Mouse (Mus musculus): ENCODE data around the gene Pip5k1b. TPM values are rescaled to one million over a fixed set of nuclear protein-coding genes. Genes with fewer than 3 reads are reported as not detected.
"Not testable (repeated sequence)": the region's sequence is repeated elsewhere in the genome, so short reads cannot be mapped to it uniquely, and the experiment has no call there.

Gene Pip5k1b
- polyA plus RNA-seq, 2 experiments: 0.83 to 1.4 TPM

DNA sequence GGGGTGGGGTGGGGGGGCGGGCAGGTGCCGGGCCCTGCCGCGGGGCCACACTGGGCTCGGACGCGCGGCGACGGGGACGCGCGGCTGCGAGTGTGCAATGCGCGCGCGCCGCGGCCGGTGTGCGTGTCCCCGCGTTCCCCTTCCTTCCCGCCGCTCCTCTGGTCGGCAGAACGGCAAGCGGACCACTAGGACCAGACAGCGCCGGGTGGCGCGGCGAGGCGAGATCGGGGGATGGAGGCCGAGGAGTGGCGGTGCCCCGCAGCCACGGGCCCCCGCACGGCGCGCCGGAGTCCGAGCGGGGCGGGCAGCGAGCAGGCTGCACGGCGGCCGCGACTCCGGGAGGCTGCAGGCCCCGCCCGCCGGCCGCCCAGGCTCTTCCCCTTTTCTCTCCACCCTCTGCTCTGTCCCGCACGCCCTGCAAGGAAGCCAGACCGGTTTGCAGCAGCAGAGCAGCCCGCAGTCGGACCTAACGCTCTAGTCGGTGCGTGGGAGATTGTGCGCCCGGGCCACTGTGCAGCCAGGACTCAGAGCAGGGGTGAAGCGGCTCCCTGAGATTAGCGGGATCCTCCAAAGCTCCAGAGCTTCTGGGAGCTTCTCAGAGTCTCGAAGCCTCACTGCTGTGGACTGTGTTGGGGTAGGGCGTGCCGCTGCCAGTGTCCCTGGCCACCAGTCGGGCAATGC is 372 bp upstream of the Pip5k1b start:
- Histone ChIP-seq H3K27me3 (ENCODE audit: control insufficient read depth, insufficient read depth, low read length) (peaks cover 23% of the 10 kb centered on the region; the same call in 1 of the 2 replicates), H3K4me2 (replicated peaks; ENCODE audit: low read depth, low read length, severe bottlenecking) (peak overlapping the region; percentile 95), H3K4me1 (ENCODE audit: control insufficient read depth, insufficient read depth, low read length) (peaks cover 12% of the 10 kb centered on the region; the same call in 1 of the 2 replicates), H3K4me3 (replicated peaks; ENCODE audit: low read length) (peak overlapping the region; percentile 80), H3K27ac (replicated peaks; ENCODE audit: low read depth, low read length) (no peak overlapping the region), H3K9me3 (ENCODE audit: control insufficient read depth, low read length) (no peaks in the 10 kb centered on the region), H3K9ac (ENCODE audit: low read depth, low read length, severe bottlenecking) (peak overlapping the region; percentile 75), H3K36me3 (ENCODE audit: control insufficient read depth, insufficient read depth, low read length) (no peaks in the 10 kb centered on the region)
- DNase-seq (ENCODE audit: low spot score) (peak; percentile 63), ATAC-seq (ENCODE audit: low FRiP score, low read depth) (peak; percentile 90)
- 0% methylated on average over 22 of the region's 74 CpGs for WGBS
- no peak for TF ChIP-seq POLR2A (IDR thresholded peaks at IDR 0.05; ENCODE audit: borderline replicate concordance, extremely low read depth, insufficient read depth, insufficient read length)

DNA sequence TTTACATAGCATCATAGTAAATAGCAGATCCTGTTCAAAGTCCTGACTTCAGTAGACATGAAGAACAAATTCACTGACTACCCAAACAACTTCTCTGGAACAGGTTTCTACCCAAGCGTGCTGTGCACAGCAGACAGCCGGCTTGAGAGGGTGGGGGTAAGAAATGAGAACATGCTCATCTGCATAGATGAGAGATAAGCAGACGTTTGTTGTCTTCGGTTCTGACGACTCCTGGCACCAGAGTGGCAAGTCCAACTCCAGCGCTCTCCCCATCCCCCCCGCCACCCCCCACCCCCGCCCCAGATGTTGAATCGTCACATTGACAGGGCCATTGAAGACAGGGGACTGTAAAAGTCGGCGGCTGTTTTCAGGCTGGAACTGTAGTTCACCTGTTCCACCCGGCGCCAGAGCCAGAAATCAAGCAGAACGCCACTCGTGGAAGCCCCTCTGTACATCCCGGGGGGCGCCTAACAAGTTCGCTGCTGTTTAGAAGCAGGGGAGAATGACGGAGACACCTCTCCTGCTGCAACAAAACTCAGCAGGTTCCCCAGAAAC is 684 bp downstream of the Pip5k1b start:
- TF ChIP-seq POLR2A (IDR thresholded peaks at IDR 0.05; ENCODE audit: borderline replicate concordance, extremely low read depth, insufficient read depth, insufficient read length): no peak

DNA sequence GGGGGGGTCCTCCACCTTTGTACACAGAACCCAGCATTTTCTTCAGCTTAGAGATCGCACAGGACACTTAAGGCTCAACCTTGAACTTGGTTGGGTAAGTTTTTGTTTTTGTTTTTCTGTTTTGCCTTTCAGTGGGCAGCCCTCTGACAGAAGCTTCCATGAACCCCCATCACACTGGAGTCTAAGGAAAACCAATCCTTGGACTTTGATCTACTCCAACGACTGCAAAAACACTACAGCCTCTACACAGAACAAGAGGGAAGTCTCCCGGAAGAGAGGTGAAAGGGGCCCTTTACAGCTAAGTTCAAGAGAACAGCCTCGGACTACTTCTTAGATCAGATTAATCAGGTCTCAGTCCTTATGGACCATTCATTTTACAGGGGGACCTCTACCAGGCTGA is 1.2 kb downstream of the Pip5k1b start:
- no peak for ATAC-seq (ENCODE audit: low FRiP score, low read depth)
- WGBS: 23% methylated on average over 4 of the region's 4 CpGs

More for the DNA sequence above, 684 bp downstream of the Pip5k1b start:
- Histone ChIP-seq H3K27ac (replicated peaks; ENCODE audit: low read depth, low read length) (no peak overlapping the region), H3K9ac (ENCODE audit: low read depth, low read length, severe bottlenecking) (peak overlapping the region; percentile 75; the same call in 1 of the 2 replicates), H3K4me1 (ENCODE audit: control insufficient read depth, insufficient read depth, low read length) (peaks cover 12% of the 10 kb centered on the region; the same call in 1 of the 2 replicates), H3K4me3 (replicated peaks; ENCODE audit: low read length) (peak overlapping the region; percentile 80), H3K27me3 (ENCODE audit: control insufficient read depth, insufficient read depth, low read length) (peaks cover 23% of the 10 kb centered on the region; the same call in 1 of the 2 replicates), H3K4me2 (replicated peaks; ENCODE audit: low read depth, low read length, severe bottlenecking) (peak overlapping the region; percentile 95), H3K9me3 (ENCODE audit: control insufficient read depth, low read length) (no peaks in the 10 kb centered on the region), H3K36me3 (ENCODE audit: control insufficient read depth, insufficient read depth, low read length) (no peaks in the 10 kb centered on the region)
- 1% methylated on average over 19 of the region's 19 CpGs for WGBS
- ATAC-seq (ENCODE audit: low FRiP score, low read depth): no peak
- no peak for DNase-seq (ENCODE audit: low spot score)

DNA sequence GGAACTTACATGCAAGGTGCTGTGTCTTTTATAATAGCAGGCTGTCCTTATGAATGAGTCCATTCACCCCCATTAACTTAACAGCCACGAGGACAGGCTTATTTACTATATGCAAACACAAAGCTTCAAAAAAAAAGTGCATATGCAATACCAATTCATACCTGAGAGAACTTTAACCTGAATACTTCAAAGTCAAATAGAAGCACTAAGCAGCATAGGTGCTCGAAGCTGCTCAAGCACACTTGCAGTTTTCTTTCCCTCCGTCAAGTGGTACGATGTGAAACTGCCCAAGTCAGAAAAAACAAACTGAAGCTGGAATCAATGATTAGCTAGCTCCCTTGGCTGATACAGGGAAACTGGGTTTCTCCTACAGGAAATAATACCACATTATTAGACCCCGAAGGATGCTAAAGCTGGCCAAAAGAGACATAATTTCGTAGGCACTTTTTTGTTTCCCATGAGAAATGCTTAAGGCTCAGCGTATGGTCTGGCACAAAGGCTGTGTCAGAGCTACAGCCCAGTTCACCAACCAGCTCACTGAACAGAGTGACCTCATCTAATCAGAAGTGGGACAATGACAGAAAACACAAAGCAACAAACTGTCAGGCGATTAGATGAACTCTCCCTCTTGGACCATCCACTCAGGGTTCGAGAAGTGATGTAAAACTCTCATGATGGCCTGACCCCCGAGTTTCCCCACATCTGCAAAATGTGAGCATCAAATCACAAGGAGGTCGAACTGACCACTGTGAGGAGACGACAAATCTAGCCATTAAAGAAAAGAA is 2.2 kb downstream of the Pip5k1b start:
- H3K27ac ChIP-seq (replicated peaks; ENCODE audit: low read depth, low read length): no peak overlapping the region
- no peak for TF ChIP-seq POLR2A (IDR thresholded peaks at IDR 0.05; ENCODE audit: borderline replicate concordance, extremely low read depth, insufficient read depth, insufficient read length)
- H3K9me3 ChIP-seq (ENCODE audit: control insufficient read depth, low read length): no peaks in the 10 kb centered on the region
- 67% methylated on average over 12 of the region's 12 CpGs for whole genome bisulfite sequencing
- H3K9ac ChIP-seq (ENCODE audit: low read depth, low read length, severe bottlenecking): no peak overlapping the region
- no peak overlapping the region for H3K4me3 ChIP-seq (replicated peaks; ENCODE audit: low read length)
- H3K4me2 ChIP-seq (replicated peaks; ENCODE audit: low read depth, low read length, severe bottlenecking): no peak overlapping the region
- H3K4me1 ChIP-seq (ENCODE audit: control insufficient read depth, insufficient read depth, low read length): peaks cover 12% of the 10 kb centered on the region; the same call in 1 of the 2 replicates
- no peaks in the 10 kb centered on the region for H3K36me3 ChIP-seq (ENCODE audit: control insufficient read depth, insufficient read depth, low read length)
- H3K27me3 ChIP-seq (ENCODE audit: control insufficient read depth, insufficient read depth, low read length): peaks cover 23% of the 10 kb centered on the region; the same call in 1 of the 2 replicates
- DNase-seq (ENCODE audit: low spot score) (no peak), ATAC-seq (ENCODE audit: low FRiP score, low read depth) (no peak)

More for the DNA sequence above, 1.2 kb downstream of the Pip5k1b start:
- no peaks in the 10 kb centered on the region for H3K9me3 ChIP-seq (ENCODE audit: control insufficient read depth, low read length)
- H3K4me2 ChIP-seq (replicated peaks; ENCODE audit: low read depth, low read length, severe bottlenecking): peak overlapping the region; percentile 95; the same call in 1 of the 2 replicates
- no peak overlapping the region for H3K27ac ChIP-seq (replicated peaks; ENCODE audit: low read depth, low read length)
- H3K9ac ChIP-seq (ENCODE audit: low read depth, low read length, severe bottlenecking): no peak overlapping the region
- TF ChIP-seq POLR2A (IDR thresholded peaks at IDR 0.05; ENCODE audit: borderline replicate concordance, extremely low read depth, insufficient read depth, insufficient read length): no peak
- H3K4me1 ChIP-seq (ENCODE audit: control insufficient read depth, insufficient read depth, low read length): peaks cover 12% of the 10 kb centered on the region; the same call in 1 of the 2 replicates
- no peak overlapping the region for H3K4me3 ChIP-seq (replicated peaks; ENCODE audit: low read length)
- peaks cover 23% of the 10 kb centered on the region; the same call in 1 of the 2 replicates for H3K27me3 ChIP-seq (ENCODE audit: control insufficient read depth, insufficient read depth, low read length)
- DNase-seq (ENCODE audit: low spot score): no peak
- no peaks in the 10 kb centered on the region for H3K36me3 ChIP-seq (ENCODE audit: control insufficient read depth, insufficient read depth, low read length)

DNA sequence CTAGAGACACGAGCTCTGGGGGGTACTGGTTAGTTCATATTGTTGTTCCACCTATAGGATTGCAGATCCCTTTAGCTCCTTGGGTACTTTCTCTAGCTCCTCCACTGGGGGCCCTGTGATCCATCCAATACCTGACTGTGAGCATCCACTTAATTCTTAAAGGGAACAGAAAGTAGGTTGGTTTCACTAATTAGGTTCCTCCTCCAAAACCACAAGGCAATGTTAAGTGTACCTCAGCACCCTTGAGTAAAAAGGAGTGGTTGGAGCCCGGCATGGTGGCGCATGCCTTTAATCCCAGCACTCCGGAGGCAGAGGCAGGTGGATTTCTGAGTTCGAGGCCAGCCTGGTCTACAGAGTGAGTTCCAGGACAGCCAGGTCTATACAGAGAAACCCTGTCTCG is 3.0 kb downstream of the Pip5k1b start:
- 77% methylated on average over 6 of the region's 6 CpGs for WGBS
- not testable (repeated sequence) for H3K4me2 ChIP-seq (replicated peaks; ENCODE audit: low read depth, low read length, severe bottlenecking); ATAC-seq (ENCODE audit: low FRiP score, low read depth); H3K4me3 ChIP-seq (replicated peaks; ENCODE audit: low read length); DNase-seq (ENCODE audit: low spot score); H3K9me3 ChIP-seq (ENCODE audit: control insufficient read depth, low read length); H3K9ac ChIP-seq (ENCODE audit: low read depth, low read length, severe bottlenecking); H3K36me3 ChIP-seq (ENCODE audit: control insufficient read depth, insufficient read depth, low read length); H3K27ac ChIP-seq (replicated peaks; ENCODE audit: low read depth, low read length)
- Histone ChIP-seq H3K27me3 (ENCODE audit: control insufficient read depth, insufficient read depth, low read length) (peaks cover 23% of the 10 kb centered on the region; the same call in 1 of the 2 replicates), H3K4me1 (ENCODE audit: control insufficient read depth, insufficient read depth, low read length) (peaks cover 12% of the 10 kb centered on the region; the same call in 1 of the 2 replicates)

Measured in limb, embryonic 14.5 days (tissue).